Mouse (Mus musculus) kidney, postnatal 25 days (tissue): ENCODE results near the gene Pdcd6ip.
"Not testable (repeated sequence)": the region's sequence is repeated elsewhere in the genome, so short reads cannot be mapped to it uniquely, and the experiment has no call there.

ENCODE experiments used
- DNase-seq, 2 experiments: peaks; one replicate each; pipeline ENCODE4 v3.0.0; 2021; ENCODE audit warnings: mixed read lengths in 2 of 2

Pdcd6ip gene

DNA sequence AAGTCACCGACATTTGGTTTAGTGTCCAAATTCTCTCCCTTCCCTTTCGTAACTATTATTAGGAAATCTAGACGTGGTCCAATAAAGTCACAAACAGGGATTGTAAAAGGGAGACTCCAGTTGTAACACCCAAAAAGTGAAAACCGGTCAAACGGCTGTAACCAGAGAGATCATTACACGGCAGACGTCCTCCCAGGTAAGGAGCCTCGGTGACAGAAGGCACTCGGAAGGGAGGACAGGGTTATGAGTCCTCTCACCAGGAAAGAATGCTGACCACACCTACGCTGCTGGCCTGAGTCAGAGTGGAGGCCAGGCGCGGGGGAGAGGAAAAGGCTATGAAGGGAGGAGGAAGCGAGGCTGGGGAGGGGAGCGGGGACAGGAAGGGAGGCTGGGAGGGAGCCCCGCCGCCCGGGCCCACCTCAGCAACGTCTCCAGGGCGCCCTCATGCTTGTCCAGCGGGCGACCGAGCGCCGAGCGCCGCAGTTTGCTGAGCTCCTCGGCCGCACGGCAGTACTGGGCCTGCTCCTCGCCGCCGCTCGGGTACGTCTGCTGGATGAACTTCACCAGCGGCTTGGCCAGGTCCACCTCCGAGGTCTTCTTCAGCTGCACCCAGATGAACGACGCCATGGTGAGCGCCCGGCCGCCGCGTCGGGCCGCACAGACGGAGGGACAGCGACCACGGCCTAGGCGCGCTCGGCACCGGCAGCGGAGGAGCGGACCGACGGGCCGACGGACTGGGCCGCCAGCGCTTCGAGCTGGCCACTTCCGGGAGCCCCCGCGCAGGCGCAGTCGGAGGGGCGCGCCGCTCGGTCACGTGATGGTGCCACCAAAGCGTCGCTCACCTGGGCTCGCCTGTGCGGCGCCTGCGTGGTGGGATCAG is at the start of gene Pdcd6ip:
Gene Pdcd6ip, minus strand, starts transcription at position 779 of the 880 bp plus-strand sequence.
- DNase-seq = peak; percentile 91 to 95

DNA sequence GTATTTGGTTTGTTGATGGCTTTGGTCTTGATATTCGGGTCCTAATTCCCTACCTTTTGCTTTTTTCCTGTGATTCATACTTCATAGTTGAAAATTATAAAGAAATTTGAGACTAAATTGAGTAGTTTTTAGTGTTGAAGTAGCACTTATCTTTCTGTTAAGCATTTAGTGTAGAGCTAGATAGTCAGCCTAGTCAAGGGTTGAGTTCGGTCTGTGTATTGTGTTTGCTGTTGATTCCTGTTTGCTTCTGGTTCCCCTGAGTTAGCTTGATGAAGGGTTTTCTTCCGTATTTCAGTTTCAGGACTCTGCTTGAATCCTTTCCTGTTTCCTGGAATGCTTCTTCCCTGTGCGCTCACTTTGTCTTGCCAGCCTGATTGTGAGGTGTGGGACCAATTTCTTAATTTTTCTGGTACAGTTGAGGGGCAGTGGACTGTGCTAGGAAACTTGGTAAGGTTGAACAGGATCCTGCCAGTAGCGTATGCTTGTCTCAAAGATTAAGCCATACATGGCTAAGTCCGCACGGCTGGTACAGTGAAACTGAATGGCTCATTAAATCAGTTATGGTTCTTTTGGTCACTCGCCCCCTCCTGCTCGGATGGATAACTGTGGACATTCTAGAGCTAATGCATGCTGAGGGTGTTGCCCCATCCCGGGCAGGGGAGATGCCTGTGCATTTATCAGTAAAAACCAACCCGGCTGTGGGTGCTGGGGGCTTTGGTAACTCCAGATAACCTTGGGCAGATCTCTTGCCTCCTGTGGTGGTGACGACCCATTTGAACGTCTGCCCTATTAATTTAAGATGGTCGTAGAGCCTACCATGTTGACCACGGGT is 48.0 kb upstream of the Pdcd6ip start:
- no peak for DNase-seq

DNA sequence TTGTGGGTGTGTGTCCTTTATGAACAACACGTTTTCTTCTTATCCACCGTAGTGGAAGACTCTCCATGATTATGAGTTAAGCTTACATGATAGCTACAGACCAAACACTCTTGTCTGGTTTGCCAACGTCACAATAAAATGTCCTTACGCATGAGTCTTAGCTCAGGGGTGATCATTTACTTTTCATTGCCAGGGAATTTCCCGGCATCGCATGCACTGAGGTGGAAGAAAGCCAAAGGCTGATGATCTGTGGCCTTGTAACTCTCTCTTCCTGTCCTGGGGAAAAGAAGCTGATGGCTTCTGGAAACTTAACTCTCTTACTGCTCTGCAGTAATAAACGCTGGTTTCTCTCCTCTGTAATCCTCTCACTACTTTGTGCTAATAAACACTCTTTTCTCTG is 41.3 kb upstream of the Pdcd6ip start:
- peak; percentile 62 to 67 for DNase-seq

DNA sequence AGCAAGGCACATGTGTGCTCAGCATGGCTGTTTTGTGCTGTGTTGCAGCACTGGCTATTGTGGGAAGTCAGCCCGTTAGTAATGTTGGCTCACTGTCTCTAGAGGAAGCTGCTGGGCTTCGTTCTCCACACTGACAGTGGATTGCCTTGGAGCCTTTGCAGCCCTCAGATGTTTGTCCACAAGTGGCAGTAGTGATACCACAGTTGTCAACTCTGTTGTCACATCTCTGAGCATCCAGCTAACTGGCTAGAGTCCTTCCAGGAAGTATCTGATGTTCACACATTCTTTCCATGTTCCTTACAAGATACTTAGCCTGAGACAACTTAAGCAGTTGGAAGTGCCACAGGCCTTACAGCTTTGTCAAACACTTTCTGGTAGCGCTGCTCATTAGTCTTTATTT is 35.2 kb upstream of the Pdcd6ip start:
- DNase-seq = no peak

DNA sequence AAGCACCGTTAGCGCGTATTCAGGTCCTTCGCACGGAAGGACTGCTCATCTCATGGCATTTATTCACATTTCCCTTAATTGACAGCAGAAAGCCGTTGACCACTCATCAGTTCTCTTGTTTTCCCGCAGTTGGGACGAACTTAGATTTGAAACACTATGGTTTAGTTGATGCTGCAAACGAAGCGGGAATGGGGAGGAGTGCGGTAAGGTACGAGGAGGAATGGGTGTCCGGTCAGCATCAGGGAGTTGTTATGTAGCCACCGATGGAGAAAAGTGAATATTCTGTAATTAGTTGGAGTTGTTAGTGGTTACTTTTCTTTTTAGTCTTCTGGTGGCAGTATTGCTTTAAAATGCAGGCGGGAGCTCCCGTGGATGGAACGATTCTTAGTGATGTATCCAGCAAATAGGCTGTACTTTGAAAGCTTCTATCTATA is 34.3 kb upstream of the Pdcd6ip start:
- DNase-seq = peak; percentile 36 to 46

DNA sequence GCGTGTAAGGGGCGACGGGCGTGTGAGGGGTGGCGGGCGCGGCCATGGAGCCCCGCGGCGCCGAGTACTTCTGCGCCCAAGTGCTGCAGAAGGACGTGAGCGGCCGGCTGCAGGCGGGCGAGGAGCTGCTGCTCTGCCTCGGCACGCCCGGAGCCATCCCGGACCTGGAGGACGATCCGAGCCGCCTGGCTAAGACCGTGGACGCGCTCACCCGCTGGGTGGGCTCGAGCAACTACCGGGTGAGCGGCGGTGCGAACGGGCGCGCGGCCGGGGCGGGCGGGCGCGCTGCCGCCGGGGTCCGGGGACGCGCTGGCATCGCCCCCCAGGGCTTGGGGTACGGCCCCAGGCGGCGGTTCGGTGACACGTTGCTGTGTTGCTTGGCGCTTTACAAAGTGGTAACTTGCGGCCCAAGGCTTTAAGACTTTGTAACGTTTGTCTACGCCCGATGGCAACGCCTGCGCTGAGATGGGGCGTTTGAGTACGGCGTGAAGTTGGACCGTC is 33.6 kb upstream of the Pdcd6ip start:
- DNase-seq = peak; percentile 26 to 62

DNA sequence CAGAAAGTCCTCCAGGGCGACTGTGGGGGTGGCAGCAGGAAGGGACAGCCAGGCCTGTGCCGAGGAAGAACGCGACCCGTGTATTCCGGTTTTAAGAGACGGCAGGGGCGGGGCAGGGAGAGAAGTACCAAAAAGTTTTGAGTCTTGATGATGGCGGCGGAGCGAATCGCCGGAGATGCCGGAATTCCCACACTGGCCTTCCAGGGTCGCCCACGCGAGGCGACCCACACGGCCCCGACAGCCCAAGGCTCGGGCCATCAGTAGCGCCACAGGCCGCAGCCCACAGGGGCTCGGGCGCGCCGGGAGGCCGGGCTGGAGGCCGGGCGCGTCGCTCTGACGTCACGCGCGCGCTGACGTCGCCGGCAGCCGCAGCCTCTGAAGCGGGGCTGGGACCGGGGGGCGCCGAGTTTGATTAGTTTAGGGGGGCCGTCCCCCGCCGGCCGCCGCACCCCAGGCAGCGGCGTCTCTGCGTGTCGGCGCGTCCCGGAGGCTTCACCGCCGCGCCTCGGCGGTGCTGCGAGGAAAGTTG is 33.1 kb upstream of the Pdcd6ip start, which contains the start of gene Clasp2:
Gene Clasp2, plus strand, starts transcription at position 366 of the 529 bp plus-strand sequence.
- DNase-seq = peak; percentile 83 to 92

DNA sequence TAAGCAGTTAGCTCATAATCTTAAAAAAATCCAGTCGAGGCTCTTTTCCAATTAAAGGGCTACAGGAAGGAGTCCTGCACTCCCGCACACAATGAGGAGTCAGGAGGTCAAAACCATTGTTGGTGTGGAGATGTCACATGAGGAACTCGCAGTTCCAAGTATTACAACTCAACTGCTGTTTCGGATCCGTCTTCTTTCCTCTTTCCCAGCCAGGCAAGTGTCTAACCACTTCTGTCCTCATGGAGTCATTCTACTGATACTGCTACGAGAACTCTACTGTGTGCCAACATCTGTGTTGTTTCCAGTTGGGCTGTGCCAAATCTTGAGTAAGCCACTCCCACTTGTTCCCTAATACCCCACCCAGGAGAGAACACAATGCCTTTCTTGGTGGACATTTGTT is 30.9 kb upstream of the Pdcd6ip start:
- DNase-seq = peak; percentile 32 to 64

DNA sequence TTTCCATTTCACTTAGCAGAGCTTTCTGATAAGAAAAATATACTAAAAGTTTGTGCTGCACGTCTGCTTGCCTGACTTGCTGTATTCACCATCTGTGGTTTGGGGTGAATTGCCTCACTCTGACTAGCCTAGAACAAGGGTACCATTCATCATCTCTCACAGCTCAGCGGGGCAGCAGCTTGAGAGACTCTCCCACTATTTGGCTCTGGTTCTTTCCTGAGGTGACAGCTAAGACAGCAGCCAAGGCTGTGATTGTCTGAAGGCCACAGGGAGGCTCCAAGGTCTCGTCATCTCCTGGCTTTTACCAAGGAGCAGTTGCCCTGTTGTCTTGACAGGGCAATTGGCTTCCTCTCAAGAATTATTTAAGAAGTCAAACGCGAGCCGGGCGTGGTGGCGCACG is 30.0 kb upstream of the Pdcd6ip start:
- no peak for DNase-seq

DNA sequence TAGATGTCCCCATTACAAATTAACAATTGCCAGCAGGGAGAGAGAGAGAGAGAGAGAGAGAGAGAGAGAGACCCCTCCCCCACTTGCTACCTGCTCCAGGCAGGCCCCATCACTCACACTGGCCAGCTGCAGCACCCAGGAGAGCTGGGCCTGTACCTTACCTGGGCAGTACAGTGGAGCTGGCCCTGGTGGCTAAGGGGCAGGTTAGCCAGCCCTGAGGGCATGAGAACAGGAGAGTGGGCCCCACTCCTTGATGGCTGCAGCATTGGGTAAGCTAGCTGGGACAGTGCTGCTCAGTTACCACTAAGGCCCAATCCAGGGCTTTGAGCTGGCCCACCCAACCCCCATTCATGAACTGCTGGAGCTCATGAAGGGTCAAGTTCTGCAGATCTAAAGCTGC is 27.9 kb upstream of the Pdcd6ip start:
- DNase-seq = no peak

DNA sequence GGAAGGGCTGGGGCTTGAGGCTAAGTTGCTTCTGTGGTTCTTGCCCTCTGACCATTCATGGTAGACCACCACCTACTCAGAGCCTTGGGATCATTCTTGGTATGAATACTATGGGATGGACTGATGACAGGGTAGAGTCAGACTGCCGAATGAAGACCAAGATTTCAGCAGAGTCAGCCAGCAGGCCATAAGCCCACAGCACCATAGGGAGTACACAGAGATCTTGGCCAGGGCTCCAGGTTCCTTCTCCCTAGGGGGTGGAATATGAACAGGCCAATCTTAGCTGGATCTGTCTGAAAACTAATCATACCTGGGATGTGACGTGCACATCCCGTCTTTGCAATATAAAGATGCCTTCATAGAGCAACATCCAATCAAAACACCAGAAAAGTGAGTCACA is 23.5 kb upstream of the Pdcd6ip start:
- DNase-seq = no peak

DNA sequence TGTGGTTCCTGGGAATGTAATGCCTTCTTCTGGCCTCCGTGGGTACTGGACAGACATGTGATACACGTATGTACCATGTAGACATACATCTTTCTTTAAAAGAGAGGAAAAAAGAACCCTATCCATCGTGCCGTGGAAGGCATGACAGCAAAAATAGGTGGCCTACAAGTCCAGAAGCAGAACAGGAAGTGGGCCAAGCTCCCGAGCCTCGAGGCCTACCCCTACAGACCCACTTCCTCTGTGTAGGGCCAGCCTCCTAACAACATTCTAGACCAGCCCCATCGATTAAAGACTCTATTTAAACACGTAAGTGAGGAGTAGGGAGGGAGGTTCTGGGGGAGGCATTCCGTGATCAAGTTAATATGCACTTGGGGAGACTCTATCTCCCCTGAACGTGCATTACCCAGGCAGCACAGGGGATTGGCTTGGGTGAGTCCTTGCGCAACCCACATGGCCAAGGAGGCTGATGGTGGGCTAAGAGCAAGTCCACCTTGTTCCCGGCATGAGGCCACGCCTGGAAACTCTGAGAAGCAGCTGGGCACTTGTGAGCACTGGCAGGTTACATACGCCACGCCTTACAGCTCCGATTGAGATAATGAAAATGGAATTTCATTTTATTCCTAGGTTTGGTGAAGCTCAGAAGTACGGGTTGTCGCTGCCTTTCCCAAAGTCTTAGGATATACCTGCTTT is 19.1 kb upstream of the Pdcd6ip start:
- no peak for DNase-seq

DNA sequence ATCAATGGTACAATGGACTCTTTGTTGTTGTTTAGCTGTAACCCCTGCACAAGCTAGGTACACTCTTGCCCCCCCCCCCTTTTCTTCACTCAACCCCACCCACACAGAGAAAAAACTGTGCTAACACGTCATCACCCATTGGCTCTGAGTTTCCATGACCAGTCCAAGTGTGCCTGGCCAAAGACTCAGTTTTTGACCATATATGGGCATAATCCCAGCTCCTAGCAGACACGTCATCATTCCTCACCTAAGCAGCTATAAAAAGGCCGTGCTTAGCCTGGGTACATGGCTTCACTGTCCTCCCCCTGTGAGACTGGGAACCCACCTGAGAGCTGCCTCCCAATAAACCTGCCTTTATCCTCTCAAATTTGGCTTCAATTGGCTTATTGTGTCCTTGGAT is 18.1 kb upstream of the Pdcd6ip start:
- no peak for DNase-seq

DNA sequence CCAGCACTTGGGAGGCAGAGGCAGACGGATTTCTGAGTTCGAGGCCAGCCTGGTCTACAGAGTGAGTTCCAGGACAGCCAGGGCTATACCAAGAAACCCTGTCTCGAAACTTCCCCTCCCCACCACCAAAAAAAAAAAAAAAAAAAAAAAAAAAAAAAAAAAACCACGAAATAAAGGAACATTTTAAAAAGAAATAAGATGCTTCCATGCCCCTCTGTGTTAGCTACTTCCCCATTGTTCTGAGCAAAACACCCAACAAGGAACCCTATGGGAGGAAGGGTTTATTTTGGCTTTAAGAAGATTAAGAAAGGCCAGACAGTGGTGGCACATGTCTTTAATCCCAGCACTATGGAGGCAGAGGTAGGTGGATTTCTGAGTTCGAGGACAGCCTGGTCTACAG is 17.6 kb upstream of the Pdcd6ip start:
- DNase-seq = not testable (repeated sequence)

DNA sequence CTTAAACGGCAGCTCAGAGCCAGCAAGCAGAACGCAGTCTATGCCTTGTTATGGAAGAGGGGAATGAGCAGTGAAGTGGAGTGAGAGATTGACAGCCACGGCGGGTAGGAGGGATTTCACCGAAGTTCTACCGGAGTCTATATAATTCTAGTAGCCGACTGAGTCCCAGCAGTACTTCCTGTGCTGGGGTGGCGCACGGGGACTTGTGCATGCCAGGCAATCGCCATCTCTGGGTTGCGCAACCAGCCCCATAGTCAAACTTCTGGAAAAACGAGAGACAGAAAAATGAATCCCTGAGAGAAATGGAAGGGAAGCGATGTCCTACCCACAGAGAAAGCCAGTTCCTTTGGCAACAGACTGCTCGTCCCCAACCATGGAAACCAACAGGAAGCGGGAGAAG is 16.6 kb upstream of the Pdcd6ip start:
- DNase-seq = no peak

DNA sequence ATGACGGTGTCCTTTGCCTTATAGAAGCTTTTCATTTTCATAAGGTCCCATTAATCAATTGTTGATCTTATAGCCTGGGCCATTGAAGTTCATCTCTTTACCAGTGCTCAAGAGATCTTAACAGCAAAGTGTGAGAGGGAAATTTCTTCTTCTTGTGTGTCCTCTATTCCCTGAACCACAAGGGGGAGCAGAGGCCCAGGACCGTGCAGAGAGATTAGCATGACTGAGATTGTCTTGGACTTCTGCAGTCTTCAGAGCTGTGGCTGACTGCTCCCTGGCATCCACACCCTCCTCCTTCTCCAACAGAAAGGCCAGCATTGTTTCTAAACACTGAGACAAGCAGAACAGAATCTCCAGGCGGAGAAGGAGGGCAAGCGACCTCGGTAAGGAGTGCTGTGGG is 11.0 kb upstream of the Pdcd6ip start:
- peak; percentile 45 to 49 for DNase-seq

DNA sequence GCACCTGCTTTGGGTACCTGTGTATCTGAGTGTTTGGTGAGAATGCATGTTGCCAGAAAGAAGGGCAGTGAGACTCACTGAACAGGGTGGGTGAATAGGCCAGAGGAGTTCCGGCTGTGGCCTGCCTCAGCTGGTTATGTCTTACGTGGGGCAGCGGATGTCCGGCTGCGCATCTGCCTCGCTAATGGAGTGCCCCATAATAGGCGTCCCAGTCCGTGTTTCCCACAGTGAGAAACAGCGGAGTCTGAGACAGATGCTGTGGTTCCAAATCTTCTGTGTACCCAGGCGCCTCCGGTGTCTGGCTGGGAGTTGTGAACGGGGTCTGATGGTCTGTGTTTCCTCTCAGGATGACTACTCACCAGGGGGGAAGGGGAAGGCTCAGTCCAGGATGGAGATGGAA is 2.8 kb upstream of the Pdcd6ip start:
- DNase-seq = no peak

DNA sequence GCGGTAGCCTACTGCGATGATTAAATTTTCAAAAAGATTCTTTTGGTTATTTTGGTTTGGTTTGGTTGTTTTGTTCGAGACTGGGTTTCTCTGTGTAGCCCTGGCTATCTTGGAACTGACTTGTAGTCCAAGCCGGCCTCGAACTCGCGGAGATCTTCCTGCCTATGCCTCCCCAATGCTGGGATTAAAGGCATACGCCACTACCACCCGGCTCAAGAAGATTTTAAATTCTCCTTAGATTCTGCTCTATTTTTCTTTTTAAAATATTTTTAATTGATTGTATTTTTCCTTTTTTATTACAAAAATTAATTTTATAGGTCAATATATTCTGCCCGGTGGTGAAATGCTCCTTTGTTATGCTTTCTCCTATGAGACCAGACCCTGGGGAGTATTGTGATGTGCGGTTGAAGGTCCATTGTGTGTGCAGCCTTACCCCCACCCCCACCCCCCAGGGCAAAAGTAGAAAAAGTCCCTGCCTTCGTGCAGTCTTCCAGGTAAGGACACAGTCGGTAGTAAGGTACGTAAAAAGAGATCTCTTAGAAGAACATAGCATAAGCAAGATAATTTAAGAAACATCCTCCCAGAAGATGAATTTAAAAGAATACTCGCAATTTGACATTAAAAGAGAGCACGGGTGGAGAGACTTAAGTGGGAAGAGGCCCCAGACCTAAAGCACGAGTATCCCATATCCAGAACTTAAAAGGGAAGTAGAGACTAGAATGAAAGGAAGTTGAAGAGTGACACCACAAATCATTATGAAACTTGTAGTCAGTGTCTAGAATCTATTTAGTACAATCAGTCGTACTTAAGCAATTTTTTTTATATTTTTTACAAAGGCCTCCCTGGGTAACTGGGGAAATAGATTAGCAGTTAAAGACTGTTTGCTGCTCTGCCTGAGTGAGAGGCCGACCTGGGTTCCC is 562 bp upstream of the Pdcd6ip start:
- DNase-seq = no peak

DNA sequence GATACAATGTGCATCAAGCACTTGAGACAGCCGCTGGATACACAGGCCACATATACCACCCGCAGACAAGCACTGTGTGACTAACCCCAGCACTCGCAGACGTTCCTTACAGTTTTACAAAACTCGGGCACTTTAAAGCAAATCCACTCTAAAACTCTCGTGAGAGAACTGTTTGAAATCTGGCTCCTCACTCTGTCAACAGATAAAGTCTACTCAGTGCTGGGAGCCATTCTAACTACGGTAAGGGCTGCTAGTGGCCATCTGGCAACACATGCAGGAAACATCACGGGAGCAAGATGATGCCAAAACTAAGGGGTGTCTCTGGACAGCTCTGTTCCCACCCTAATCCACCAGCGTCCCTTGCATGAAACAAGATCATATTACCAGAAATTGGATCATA is 1.2 kb downstream of the Pdcd6ip start:
- DNase-seq = no peak

DNA sequence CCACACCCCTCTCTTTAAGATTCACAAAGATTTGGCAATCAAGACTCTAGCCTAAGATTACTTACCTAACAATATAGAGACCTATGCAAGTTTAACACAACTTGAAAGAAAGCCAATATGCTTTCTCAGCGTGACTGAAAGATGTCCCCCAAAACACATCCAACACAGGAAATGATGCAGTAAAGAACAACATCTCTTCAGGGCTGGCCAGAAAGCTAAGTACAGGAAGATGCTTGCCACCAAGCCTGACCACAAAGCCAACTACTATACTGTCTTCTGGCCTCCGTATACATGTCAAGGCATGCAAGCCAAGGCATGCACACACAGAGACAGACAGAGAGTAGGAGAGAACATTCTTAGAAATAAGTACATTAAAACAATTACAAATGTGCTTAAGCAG is 2.0 kb downstream of the Pdcd6ip start:
- no peak for DNase-seq

DNA sequence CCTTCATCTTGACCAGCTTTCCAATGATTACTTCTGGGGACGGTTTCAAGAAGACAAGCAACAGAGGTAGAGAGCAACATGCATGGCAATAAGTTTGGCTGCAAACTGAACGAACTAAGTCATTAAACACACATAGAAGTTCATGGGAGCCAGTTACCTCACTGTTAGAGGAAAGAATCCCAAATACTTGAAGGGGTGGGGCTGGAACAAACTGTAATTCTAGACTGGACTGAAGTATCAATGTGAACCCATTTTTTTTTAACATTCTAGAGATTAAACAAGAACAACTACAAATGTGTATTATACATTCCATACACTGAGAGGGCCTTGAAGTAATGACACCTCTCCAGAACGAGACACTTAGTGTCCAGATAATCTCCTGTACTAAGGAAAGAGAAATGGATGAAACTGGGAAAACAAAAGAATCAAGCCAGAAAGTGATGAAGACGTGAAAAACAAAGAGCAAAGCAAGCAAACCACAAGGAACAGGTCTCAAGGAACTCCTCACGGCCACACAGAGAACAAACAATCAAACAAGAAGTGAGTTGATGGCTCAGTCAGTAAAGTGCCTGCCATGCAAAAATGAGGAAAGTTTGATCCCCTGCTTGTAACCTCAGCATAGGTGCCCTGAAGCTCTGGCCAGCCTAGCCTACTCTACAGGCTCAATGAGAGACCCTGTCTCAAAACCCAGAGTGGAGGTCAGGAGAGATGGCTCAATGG is 6.5 kb downstream of the Pdcd6ip start:
- no peak for DNase-seq
